Mouse (Mus musculus): ENCODE data around the gene Nfkbib.
A peak's percentile ranks its signal among the peaks of the same experiment; 100 is the strongest.

Nfkbib gene

DNA sequence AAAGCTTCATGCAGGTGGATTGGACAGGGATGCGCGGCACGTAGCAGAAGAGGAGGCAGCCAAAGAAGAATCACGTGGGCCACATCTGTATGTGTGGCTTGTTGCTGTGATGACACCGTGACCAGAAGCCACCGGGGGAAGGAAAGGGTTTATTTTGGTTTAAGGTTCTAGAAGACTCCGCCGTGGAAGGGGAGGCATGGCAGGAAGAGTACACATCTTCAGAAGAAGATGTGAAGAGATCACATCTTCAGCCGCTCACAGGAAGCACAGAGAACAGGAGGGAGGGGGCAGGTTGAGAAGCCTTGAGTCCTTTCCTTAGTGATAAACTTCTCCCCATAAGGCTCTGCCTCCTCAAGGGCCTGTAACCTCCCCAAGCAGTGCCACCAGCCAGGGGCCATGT, 32.7 kb upstream of the Nfkbib start:
- no peak for DNase-seq (ENCODE audit: low spot score)

DNA sequence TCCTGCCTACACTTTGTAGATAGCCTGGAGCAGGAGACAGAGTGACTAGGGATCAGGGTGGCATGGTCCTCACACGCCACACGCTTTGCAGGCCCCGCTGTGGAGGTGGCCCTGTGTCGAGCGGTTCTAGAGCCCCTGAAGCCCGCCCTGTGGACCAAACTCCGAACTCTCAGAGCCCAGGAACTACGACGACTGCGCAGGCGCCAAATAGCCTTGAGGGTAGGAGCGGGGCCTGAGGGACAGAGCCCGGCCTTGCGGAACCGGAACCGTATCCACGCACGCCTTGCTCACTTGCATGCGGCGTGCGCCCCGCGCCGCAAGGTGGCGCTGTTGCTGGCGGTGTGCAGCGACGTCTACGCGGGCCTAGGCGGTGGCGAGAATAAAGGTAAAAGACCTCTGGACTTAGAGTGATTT, 29.3 kb upstream of the Nfkbib start:
- no peak for DNase-seq (ENCODE audit: low spot score)

DNA sequence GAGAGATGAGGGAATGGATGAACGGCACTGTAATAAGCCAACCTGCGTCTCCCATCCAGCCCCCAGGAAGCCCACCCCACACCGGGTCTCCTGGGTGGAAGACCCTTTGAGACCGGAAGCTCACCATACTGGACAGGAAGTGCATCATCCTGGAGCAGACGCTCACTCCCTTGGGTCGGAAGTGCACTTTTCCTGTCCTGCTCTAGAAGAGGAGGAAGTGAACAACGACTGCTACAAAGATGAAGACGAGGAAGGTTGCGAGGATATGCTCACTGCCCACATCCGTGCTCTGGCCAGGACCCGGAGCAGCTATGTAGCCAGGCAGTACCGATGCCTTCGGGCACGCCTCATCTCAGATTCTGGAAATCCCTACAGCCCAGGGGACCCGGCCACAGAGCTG, 28.5 kb upstream of the Nfkbib start:
- DNase-seq (ENCODE audit: low spot score), result no peak

DNA sequence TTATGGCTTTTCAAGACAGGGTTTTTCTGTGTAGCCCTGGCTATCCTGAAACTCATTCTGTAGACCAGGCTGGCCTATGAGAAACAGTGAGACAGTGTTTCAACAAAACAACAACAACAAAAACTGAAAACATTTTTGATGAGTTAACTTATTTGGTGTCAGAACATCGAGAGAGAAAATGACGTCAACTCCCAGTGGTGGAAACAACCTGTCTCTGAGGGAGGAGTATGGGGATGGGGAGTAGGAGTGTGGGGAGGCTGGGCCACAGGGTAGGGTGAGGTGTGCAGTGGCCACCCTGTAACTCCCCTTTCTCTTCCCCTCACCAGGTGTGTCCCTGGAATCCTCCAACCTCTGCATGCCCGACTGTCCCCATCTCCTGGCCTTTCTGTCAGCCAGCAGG, 27.2 kb upstream of the Nfkbib start:
- DNase-seq (ENCODE audit: low spot score), result no peak

DNA sequence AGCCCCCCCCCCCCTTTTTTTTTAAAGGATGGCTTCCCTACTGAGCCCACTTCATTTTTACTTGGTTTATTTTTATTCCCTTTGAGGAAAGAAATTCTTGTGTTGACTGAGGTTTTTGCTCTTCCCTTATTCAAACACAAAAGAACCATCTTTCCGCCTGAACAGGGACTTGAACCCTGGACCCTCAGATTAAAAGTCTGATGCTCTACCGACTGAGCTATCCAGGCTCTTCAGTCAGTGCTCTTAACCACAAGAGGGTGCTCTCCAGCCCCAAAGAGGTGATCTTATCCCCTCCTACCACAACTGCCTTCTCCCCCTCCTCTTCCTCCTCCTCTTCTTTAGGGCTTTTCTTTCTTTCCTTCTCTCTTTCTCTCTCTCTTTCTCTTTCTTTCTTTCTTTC, 26.5 kb upstream of the Nfkbib start:
- no peak for DNase-seq (ENCODE audit: low spot score)

DNA sequence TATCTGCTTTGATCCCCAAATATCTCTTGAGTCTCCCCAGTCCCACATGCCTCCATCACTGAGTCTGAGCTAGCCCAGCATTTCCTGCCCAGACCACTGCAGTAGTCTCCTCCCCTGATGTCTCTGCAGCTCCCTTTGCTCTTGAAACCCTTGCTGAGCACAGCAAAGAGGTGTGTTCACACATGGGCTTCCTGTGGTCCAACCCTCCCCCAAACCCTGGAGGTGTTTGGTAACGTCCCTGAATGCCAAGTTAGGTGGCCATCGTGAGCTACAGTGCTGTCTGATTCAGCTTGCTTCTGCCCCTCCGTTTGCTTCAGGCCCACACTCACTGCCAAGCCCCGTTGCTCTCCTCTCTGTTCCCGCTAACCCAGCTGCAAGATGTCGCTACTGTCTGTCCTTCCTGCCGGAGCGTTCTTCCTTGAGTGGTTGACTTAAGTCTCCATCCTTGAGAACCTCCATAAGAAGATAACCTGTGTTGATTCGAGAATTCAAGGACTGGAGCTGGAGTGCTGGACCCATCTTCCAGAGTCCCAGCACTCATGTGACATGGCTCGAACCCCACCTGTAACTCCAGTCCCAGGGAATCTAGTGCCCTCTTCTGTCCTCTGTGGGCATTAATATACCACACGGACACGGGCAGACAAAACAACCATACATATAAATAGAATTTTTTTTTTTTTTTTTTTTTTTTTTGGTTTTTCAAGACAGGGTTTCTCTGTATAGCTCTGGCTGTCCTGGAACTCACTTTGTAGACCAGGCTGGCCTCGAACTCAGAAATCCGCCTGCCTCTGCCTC, 25.3 kb upstream of the Nfkbib start:
- no peak for DNase-seq (ENCODE audit: low spot score)

DNA sequence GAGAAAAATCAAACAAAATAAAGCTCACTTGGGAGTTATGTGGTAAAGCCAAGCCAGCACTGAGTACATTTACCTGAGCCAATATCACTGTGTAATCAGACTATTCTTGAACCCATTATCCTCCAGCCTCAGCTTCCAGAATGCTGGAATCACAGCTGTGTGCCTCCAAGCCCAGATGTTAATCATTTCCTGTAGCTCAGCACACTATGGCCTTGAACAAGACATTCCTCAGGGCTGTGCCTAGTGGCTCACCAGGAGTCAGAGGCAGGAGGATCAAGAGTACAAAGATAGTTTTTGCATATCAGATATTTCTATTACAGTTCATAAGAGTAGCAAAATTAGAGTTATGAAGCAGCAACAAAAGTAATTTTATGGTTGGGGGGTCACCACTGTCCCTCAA, 24.4 kb upstream of the Nfkbib start:
- DNase-seq (ENCODE audit: low spot score), result no peak

DNA sequence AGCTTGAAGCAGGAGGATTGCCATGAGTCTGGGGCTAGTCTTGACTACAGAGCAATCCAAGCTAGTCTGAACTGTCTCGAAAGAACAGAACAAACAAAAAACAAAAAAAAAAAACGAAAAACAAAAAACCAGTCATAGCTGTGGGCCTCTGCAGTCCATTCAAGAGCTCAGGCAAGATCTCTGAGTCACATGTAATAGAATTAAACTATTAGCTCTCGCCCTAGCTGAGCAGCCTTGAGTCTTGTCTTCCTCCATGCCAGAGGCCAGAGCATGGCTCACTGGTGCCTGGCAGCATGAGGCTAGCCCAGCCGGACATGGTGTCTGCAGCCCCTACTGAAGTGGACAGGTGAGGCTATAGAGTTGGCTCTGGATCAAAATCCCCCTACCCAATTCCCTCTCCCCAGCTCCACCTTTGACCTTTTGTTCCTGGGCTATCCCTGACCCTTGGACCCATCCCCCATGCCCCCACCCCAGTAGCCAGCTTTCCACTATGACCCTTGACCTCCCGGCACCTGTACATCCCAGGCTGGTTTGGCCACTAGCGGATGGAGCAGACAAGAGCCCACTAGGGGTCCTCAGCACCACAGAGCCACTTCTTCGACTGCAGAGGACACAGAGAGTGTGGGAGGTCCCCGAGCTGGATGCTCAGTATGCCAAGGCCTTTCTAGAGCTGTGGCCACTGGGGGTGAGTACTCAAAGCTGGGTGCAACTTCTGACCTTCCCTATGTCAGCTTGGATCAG, 22.9 kb upstream of the Nfkbib start:
- DNase-seq (ENCODE audit: low spot score), result no peak

DNA sequence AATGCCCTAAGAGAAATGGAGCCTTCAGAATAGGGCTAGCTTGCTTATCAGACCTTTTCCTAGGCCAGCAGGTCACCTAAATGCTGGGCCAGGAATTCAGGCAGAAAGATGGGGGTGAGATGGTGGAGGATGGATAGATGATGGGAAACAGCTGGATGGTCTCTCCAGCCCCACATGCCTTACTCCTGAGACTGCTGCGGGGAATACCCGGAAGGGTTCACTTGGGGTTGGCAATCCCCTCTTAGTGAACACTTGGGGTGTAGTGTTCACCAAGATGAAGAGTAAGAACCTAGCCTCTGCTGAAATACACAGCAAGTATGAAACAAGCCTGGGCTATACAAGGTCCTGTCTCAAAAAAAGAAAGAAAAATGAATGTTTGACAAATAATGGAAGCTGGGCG, 21.9 kb upstream of the Nfkbib start:
- DNase-seq (ENCODE audit: low spot score), result no peak

DNA sequence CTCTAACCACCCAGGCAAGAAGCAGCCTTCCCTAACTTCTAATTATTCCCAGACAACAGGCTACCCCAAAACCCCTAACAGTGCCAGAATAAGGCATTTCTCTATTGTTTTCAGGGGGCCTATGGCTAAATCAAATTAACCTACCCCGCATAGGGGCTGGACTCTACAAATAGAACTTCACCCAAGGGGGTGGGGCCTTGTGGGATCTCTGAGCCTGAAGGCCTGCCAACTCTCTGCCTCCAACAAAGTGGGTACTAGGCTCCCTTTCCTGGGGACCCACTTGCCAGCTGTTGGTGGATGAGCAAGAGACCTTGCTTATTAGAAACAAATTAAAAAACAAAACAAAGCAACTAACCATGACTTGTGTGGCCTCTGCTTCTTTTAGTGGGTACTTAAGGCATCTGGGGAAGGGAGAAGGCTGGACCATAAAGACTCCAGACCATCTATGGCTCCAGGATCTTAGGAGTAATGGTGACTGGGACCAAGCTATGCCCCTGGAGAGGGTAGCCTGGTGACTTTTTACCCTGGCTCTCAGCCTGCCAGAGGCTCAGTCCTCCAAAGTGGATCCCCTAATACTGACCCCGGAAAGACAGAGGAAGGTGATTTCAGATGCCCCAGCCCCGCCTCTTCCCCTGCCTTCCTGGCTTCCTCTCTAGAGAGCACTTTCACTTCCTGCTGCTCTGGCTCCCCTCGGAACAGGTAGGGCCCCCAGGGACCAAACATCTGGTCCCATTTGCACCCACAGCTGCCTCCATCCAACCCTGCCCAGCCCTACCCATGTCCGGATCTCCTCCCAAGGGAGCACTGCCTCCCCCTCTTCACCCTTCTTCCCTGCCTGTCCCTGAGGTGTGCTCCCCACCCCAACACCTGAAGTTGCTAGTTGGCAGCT, 21.2 kb upstream of the Nfkbib start, which contains the start of gene Rinl:
Gene Rinl, plus strand, starts transcription at position 663 of the 889 bp plus-strand sequence.
- DNase-seq (ENCODE audit: low spot score), result no peak

DNA sequence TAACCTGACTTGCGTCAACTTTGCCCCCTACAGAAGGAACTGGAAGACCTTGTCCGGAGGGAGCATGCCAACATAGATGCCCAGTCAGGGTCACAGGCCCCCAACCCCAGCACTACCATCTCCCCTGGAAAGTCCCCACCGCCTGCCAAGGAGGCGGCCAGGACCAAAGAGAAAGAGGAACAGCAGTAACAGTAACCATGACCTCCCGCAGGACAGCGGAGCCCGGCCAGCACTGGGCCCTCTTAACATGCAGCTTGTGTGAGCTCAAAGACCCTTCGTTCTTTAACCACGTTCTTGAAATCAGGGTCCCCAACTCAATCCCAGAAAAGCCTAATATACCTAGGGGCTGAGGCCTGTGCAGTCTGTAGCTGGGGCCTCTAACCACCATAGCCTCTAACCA, 20.6 kb upstream of the Nfkbib start:
- no peak for DNase-seq (ENCODE audit: low spot score)

DNA sequence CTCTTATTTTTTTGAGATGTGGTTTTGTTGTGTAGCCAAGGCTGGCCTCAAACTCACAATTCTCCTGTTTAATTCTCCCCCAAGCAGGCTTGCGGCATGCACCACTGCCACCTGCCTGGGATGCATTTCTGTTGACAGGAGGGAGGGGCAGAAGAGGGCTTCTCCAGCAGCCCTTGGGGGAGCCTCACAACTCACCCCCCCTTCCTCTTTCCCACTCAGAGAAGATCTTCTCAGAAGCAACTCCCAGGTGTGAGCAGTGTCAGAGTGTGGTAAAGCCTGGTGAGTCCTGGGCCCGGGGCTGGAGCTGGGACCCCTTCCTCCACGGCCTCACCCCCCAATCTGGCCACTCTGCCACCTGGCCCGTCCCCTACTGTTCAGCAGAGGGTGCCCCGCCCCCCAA, 17.8 kb upstream of the Nfkbib start:
- DNase-seq (ENCODE audit: low spot score), result no peak

DNA sequence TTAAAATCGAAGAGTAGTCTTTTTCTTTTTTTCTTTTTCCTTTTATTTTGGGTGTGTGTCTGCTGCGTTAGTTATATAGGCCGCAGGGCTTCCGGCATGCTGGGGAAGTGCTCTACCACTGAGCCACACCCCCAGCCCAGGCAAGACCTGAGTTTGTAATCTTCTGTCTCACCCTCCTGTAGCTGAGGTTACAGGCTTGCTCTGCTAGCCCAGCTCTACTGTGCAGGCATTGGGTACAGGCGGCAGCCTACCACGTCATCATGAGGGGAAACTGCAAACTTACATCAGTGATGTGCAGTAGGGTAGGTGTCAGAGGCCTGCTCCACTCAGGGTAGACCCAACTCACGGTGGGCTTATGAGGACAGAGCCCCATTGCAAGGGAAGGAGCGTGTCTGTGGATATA, 13.9 kb upstream of the Nfkbib start:
- DNase-seq (ENCODE audit: low spot score), result no peak

DNA sequence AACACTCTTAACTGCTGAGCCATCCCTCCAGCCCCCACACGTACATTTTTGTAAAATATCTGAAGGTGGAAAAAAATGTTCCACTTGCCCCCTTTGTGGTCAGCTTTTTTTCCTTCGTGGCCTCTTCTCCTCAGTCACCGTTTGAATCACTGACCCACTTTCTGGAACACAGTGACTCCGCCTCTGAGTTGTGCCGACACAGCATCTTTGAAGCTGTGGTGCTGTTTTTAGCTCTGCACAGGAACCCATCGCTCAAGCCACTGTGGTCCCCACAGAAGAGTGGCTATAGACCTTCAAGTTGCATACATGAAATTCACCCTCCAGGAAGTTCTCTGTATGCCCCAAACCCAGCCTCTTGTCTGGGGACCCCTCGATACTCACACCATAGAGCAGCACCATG, 13.5 kb upstream of the Nfkbib start:
- DNase-seq (ENCODE audit: low spot score), result no peak

DNA sequence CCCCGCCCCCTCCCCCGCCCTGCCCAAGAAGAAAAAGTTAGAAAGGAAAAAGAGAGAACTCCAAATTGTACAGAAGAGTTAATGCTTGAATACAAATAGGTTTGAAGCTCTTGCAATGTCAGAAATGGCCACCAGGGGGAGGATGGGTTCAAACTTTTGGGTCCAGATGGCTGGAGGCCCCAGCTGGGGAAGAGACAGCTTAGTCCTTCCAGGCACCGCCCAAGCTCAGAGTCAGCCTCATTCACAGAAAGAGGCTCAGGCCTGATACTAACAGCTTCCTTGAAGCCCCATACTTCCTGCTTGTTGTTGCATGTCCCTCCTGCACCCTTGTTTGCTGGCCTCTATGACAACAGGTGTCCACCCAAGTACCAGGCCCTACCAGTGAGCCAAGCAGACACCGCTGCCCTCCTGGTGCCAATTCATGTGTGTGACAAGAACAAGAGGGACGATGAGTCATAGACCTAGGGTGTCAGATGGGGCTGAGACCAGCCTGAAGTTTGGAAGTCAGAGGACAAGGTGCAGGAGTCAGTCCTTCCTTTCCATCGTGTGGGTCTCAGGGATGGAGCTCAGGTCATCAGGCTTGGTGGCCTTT, 12.9 kb upstream of the Nfkbib start:
- peak; percentile 76 for DNase-seq (ENCODE audit: low spot score)

DNA sequence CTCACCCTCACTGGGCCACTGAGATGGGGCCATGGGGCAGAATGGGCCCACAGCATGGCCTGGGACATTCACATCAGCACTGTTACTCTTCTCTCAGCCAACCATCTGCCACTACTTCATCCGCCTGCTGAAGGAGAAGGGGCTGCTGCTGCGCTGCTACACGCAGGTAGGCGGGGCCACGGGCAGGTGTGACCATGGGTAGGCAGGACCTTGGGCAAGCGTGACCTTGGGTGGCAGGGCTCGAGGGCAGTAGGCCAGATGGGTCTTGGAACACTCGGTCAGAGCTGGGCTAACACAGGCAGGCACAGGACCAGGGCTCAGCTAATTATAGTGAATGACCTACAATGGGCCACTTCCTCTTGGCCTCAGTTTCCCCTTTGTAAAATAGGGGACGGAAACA, 11.5 kb upstream of the Nfkbib start:
- DNase-seq (ENCODE audit: low spot score), result no peak

DNA sequence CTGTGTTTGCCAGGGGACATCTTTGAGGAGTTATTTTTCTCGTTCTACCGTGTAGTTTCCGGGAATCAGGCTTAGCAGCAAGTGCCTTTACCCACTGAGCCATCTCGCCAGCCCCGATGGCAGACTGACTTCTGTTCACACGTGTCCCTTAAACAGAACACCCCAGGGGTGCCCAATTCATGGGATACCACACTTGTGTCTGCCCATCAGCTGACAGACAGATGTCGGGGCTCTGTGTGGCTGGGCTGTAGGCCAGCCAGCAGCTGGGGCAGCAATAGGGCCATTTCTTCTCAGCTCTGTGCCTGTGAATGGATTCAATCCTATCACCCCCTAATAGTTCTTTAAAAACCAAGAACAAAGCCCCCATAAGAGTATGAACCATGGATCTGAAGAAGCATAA, 7.8 kb upstream of the Nfkbib start:
- DNase-seq (ENCODE audit: low spot score), result no peak

DNA sequence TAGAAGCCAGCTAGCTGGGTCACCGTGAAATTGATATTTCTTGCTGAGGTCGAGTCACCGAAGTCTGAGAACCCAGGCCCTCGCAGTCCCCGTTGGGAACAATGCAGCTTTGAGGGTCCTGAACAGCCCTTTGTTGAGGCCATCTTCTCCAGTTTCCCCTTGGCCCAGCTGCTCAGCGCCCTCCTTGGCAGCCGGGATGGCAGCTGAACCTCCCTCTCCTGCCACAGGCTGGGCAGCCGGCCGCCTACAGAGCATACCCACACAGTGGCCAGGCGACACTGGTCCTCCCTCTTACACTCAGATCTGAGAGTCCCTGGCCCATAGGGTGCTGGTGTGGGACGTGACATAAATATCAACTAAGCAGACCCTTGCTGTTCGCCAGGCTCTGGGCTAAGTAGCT, 6.9 kb upstream of the Nfkbib start:
- no peak for DNase-seq (ENCODE audit: low spot score)

DNA sequence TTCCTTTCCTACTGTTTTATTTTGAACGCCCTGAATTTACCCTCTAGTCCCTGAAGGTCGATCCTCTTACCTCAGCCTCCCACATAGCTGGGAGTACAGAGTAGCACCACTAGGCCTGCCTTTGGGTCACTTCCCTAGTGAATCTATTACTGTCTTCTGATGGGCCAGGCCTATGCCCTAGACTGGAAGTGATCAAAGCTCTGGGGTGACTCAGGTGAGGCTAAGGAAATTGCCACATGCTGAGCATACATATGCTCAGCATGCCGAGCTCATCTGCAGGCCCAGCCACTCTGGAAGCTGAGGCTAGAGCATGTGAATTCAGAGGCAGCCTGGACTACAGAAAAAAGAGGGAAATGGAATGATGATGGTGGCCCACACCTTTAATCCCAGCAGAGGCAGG, 5.9 kb upstream of the Nfkbib start:
- no peak for DNase-seq (ENCODE audit: low spot score)

DNA sequence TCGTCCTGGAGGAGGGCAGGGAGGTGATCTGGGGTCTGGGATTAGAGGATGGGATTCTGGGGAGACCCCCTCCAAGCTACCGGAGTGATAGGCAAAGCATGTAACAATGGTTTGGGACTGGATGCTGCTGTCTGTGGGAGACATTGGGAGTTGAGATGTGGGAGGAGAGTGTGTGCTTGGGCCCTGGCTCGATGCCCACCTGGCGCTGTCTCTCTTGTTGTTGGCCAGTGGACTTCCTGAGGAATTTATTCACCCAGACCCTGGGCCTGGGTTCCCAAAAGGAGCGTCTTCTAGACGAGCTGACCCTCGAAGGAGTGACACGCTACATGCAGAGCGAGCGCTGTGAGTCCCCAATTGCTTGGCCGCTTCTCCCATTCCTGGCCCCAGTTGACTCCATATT, 4.6 kb upstream of the Nfkbib start:
- DNase-seq (ENCODE audit: low spot score), result no peak

DNA sequence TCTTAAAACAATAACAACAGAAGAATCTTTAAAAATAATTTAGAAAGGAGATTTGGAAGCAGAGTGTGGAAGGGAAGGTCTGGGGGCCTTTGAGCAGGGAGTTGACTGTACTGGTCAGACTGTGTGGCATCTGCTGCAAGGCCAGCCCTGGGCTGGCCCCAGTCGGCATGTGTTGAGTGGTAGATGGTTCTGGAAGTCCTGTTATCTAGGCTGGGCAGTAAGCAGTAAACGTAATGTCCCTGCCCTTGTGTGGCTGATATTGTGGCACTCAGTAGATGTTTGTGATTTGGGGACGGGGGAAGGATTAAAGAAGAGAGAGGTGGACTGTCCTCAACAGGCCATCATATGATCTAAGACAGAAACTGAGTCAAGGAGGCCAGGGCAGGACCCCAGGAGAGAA, 3.0 kb upstream of the Nfkbib start:
- no peak for DNase-seq (ENCODE audit: low spot score)

DNA sequence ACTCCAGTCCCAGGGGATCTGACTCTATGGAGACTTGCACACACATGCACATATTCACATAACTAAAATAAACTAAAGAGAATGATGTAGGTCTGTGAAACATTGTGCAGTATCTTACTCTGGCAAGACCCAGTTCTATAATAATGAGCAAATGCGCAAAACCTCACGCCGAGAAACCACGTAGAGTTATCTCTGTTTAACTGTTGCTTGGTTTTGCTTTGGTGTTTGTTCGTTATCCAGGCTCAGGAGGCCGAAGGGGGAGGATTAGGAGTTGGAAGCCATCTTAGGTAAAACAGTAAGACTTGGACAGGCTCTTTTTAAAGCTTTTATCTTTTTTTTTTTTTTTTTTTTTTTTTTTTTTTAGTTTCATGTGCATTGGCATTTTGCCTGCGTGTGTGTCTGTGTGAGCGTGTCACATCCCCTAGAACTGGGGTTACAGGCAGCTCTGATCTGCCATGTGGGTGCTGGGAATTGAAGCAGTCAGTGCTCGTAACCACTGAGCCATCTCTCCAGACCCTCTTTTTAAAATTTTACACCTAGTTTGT, 2.2 kb upstream of the Nfkbib start:
- DNase-seq (ENCODE audit: low spot score), result no peak
